Mouse (Mus musculus): ENCODE measurements around the gene Rdh1.

- TF ChIP-seq CTCF (IDR thresholded peaks at IDR 0.05; ENCODE audit: control insufficient read depth, insufficient read depth, insufficient replicate concordance, low read depth, low read length) (no peak), POLR2A (IDR thresholded peaks at IDR 0.05; ENCODE audit: control insufficient read depth, low read depth, low read length) (no peak)
Measured at GRCm38 (mm10) chr10:127710331-127710730, 49.2 kb upstream of the Rdh1 start.
